In genomic region chr15:85977086-85977485, GRCm38 (mm10) we compare ENCODE assay signal across 12 mouse cellular contexts. TPM values are rescaled to one million over a fixed set of nuclear protein-coding genes. Genes with fewer than 3 reads are reported as not detected.
DNase-seq lines count a peak whose midpoint lies in the region; ATAC-seq lines count a peak whose summit lies in the region.
"Had no signal": no experiment of that assay in that cellular context is flagged by ENCODE, and none has a peak within 500 bp of the region (broad histone marks: within the 10 kb centered on the region; RNA-seq: fewer than 3 reads in every experiment).

No protein-coding gene starts in this region.

- no peak overlapping the region for H3K4me3 ChIP-seq in forebrain, embryonic 13.5 days
- H3K4me3 ChIP-seq in forebrain, embryonic 10.5 days = no peak overlapping the region
- H3K4me3 ChIP-seq in lung, embryonic 15.5 days = no peak overlapping the region
- H3K4me3 ChIP-seq: embryonic facial prominence, embryonic 12.5 days; heart, adult 2 months; neural tube, embryonic 12.5 days had no signal

- H3K36me3 ChIP-seq in forebrain, embryonic 13.5 days (ENCODE audit: poor library complexity, severe bottlenecking) = peaks cover 11% of the 10 kb centered on the region
- peaks cover 21% of the 10 kb centered on the region for H3K36me3 ChIP-seq in forebrain, embryonic 10.5 days (replicated peaks)
- no peaks in the 10 kb centered on the region for H3K36me3 ChIP-seq in lung, embryonic 15.5 days
- H3K36me3 ChIP-seq: embryonic facial prominence, embryonic 12.5 days had no signal

- WGBS in forebrain, embryonic 13.5 days = 68% methylated on average over 9 of the region's 9 CpGs
- WGBS in forebrain, embryonic 10.5 days = 97% methylated on average over 9 of the region's 9 CpGs
- 51% methylated on average over 9 of the region's 9 CpGs for WGBS in lung, embryonic 15.5 days

- DNase-seq in forebrain, embryonic 10.5 days (ENCODE audit: extremely low spot score, low spot score) = no peak
- DNase-seq in lung, postnatal 25 days (ENCODE audit: low spot score) = no peak
- DNase-seq in right cerebral cortex, adult 18-20 months = no peak
- DNase-seq in urinary bladder, adult 2 months (ENCODE audit: low spot score) = no peak

- no peak for ATAC-seq in forebrain, embryonic 13.5 days
- ATAC-seq in lung, embryonic 15.5 days (ENCODE audit: borderline replicate concordance, extremely low read depth, low FRiP score, low TSS enrichment) = 0 out of 2 replicates have a peak, but pooled peaks have one; percentile 50
- ATAC-seq in granulocyte monocyte progenitor cell, adult 5-6 weeks (replicated peaks; ENCODE audit: poor library complexity, severe bottlenecking) = peak; percentile 26; the same call in 1 of the 2 replicates
- peak; percentile 32; the same call in 1 of the 2 replicates for ATAC-seq in neutrophil, adult 5-6 weeks (ENCODE audit: extremely low read depth, insufficient number of reproducible peaks, low FRiP score, poor library complexity, severe bottlenecking)

- peak overlapping the region; percentile 88 for H3K27ac ChIP-seq in forebrain, embryonic 13.5 days
- H3K27ac ChIP-seq in forebrain, embryonic 10.5 days = no peak overlapping the region
- peak overlapping the region; percentile 25; the same call in 1 of the 2 replicates for H3K27ac ChIP-seq in lung, embryonic 15.5 days
- H3K27ac ChIP-seq: embryonic facial prominence, embryonic 12.5 days; heart, adult 2 months; macrophage had no signal

- H3K4me1 ChIP-seq in forebrain, embryonic 13.5 days = peaks cover 50% of the 10 kb centered on the region
- peaks cover 52% of the 10 kb centered on the region for H3K4me1 ChIP-seq in forebrain, embryonic 10.5 days
- H3K4me1 ChIP-seq in lung, embryonic 15.5 days = peaks cover 41% of the 10 kb centered on the region

- no peak overlapping the region for H3K9ac ChIP-seq in forebrain, embryonic 13.5 days
- H3K9ac ChIP-seq in lung, embryonic 15.5 days = no peak overlapping the region
- H3K9ac ChIP-seq: embryonic facial prominence, embryonic 12.5 days; neural tube, embryonic 12.5 days had no signal

- H3K27me3 ChIP-seq in forebrain, embryonic 13.5 days = no peaks in the 10 kb centered on the region
- H3K27me3 ChIP-seq in forebrain, embryonic 10.5 days (ENCODE audit: poor library complexity, severe bottlenecking) = no peaks in the 10 kb centered on the region
- no peaks in the 10 kb centered on the region for H3K27me3 ChIP-seq in lung, embryonic 15.5 days
- H3K27me3 ChIP-seq: embryonic facial prominence, embryonic 12.5 days; neural tube, embryonic 12.5 days had no signal

- no peak overlapping the region for H3K4me2 ChIP-seq in forebrain, embryonic 13.5 days
- H3K4me2 ChIP-seq in lung, embryonic 15.5 days = no peak overlapping the region
- H3K4me2 ChIP-seq: embryonic facial prominence, embryonic 12.5 days; neural tube, embryonic 12.5 days had no signal

- no peaks in the 10 kb centered on the region for H3K9me3 ChIP-seq in forebrain, embryonic 13.5 days (replicated peaks)
- no peaks in the 10 kb centered on the region for H3K9me3 ChIP-seq in forebrain, embryonic 10.5 days
- H3K9me3 ChIP-seq in lung, embryonic 15.5 days = no peaks in the 10 kb centered on the region
- H3K9me3 ChIP-seq: embryonic facial prominence, embryonic 12.5 days; neural tube, embryonic 12.5 days had no signal

RNA-seq across cellular contexts. Expression of gene Celsr1, which starts 56.5 kb away (rescaled TPM):
- polyA plus RNA-seq in forebrain, embryonic 13.5 days (2015; fragmentation: Nextera tagmentation; extraction: Ambion mirVana) = 6.6 and 7.1 TPM in 2 replicates
- 2.4 and 2.6 TPM in 2 replicates for polyA plus RNA-seq in forebrain, embryonic 10.5 days (2016; fragmentation: Nextera tagmentation; extraction: Ambion mirVana)
- 4.3 and 4.8 TPM in 2 replicates for polyA plus RNA-seq in lung, embryonic 15.5 days (2015; fragmentation: Nextera tagmentation; extraction: Ambion mirVana)
- 8.0 and 12.6 TPM in 2 replicates for total RNA-seq in granulocyte monocyte progenitor cell, adult 5-6 weeks (2014; fragmentation: Nextera tagmentation)
- 6.9 and 8.7 TPM in 2 replicates for total RNA-seq in granulocyte monocyte progenitor cell, adult 5-6 weeks (2017)
- total RNA-seq in neutrophil, adult 5-6 weeks (2017) = 1.4 and 3.1 TPM in 2 replicates
- polyA plus RNA-seq in urinary bladder, adult 2 months (2012; rRNA removed) = 0.80 and 1.0 TPM in 2 replicates
- polyA plus RNA-seq: macrophage had no signal
